Mouse (Mus musculus) CH12.LX (cell line): ENCODE data around the gene P2rx7. TPM values are rescaled to one million over a fixed set of nuclear protein-coding genes. Genes with fewer than 3 reads are reported as not detected.

ENCODE experiments used
- DNase-seq: peaks from one replicate; pipeline ENCODE4 v3.0.0-alpha.2; 2013; ENCODE audit errors: extremely low read depth
- H3K27ac ChIP-seq: 2 replicates; pipeline ENCODE4 v1.5.1; 2012; ENCODE audit warnings: low read depth, mild to moderate bottlenecking, control low read depth, moderate library complexity; ENCODE audit not compliant: insufficient read depth
- H3K27me3 ChIP-seq: replicated peaks from 2 replicates; pipeline ENCODE3; 2012; ENCODE audit warnings: inconsistent platforms
- H3K36me3 ChIP-seq, 2 experiments: replicated peaks in 1 of 2; 2 replicates each; pipeline versions ENCODE3 to v1.6.1; 2012; ENCODE audit warnings: inconsistent platforms in 1 of 2, low read length in 1 of 2, mild to moderate bottlenecking in 1 of 2, mixed read lengths in 1 of 2, moderate library complexity in 1 of 2; ENCODE audit not compliant: control insufficient read depth in 1 of 2, insufficient read depth in 1 of 2
- H3K4me1 ChIP-seq, 2 experiments: 2 replicates each; pipeline ENCODE4 v1.6.1; 2012; ENCODE audit warnings: inconsistent platforms in 1 of 2, moderate library complexity in 1 of 2; ENCODE audit not compliant: insufficient read depth in 2 of 2, control insufficient read depth in 1 of 2
- H3K4me2 ChIP-seq: 2 replicates; pipeline ENCODE4 v1.6.1; 2012; ENCODE audit warnings: low read depth, mild to moderate bottlenecking, control low read depth; ENCODE audit not compliant: poor library complexity, insufficient read depth, severe bottlenecking
- H3K4me3 ChIP-seq, 3 experiments: fragments of 150-350 bp in 1 of 3; sonication (generic) in 1 of 3; replicated peaks in 1 of 3; 2 replicates each; pipeline versions ENCODE3 to v1.5.1; 2011 to 2012; ENCODE audit warnings: low read depth in 2 of 3, low read length in 2 of 3, mild to moderate bottlenecking in 2 of 3, moderate library complexity in 2 of 3, control low read depth in 1 of 3, improper control_type of control experiment in 1 of 3, inconsistent platforms in 1 of 3, mixed read lengths in 1 of 3; ENCODE audit not compliant: poor library complexity in 1 of 3
- H3K79me2 ChIP-seq: replicated peaks from 2 replicates; pipeline ENCODE4 v1.6.1; 2012; ENCODE audit warnings: mild to moderate bottlenecking, moderate library complexity; ENCODE audit not compliant: control insufficient read depth, poor library complexity, insufficient read depth, severe bottlenecking; ENCODE audit errors: extremely low read depth
- H3K9ac ChIP-seq: 2 replicates; pipeline ENCODE4 v1.6.1; 2012; ENCODE audit warnings: low read depth, mild to moderate bottlenecking, control low read depth, moderate library complexity; ENCODE audit not compliant: insufficient read depth
- H3K9me3 ChIP-seq: replicated peaks from 2 replicates; pipeline ENCODE3; 2012; ENCODE audit warnings: low read length, inconsistent platforms, mixed read lengths
- EP300 ChIP-seq: IDR thresholded peaks from 2 replicates; pipeline ENCODE4 v1.6.1; 2011; ENCODE audit warnings: low read length, improper control_type of control experiment
- MAZ ChIP-seq: IDR thresholded peaks from 2 replicates; pipeline ENCODE4 v1.6.1; 2012; ENCODE audit warnings: low read depth, mild to moderate bottlenecking, inconsistent platforms, low read length, improper control_type of control experiment, moderate library complexity
- TBP ChIP-seq: conservative IDR thresholded peaks from 2 replicates; pipeline ENCODE4 v1.6.1; 2011; ENCODE audit warnings: low read depth, low read length, improper control_type of control experiment
- USF1 ChIP-seq: IDR thresholded peaks from 2 replicates; pipeline ENCODE4 v1.6.1; 2014; ENCODE audit warnings: low read depth, mild to moderate bottlenecking, inconsistent platforms, low read length, improper control_type of control experiment
- dilution Hi-C: fragments of 300-500 bp; cut with MboI; formaldehyde crosslinking; loops from 2 replicates; pipeline ENCODE4 v1.14.3; 2020; ENCODE audit warnings: low sequenced_read_pairs; ENCODE audit not compliant: extremely low pct_unique_long_range_greater_than_20kb, extremely low pct_ligation_motif_present
- in situ Hi-C: fragments of 300-500 bp; cut with MboI; formaldehyde crosslinking; loops from 3 replicates; pipeline ENCODE4 v1.14.3; 2019; ENCODE audit warnings: low sequenced_read_pairs, low pct_ligation_motif_present, low pct_unique_long_range_greater_than_20kb, mixed read lengths
- polyA plus RNA-seq: library from polyadenylated mRNA; unstranded; fragments of >175 nt; gene quantifications from 2 replicates; pipeline ENCODE4 v1.2.1, GENCODE M21; 2012; ENCODE audit warnings: low read depth; ENCODE audit not compliant: insufficient read length
- total RNA-seq, 2 experiments: library from RNA; depleted of rRNA; stranded (reverse); fragments of 300-350 nt in 1 of 2; fragments of >200 nt in 1 of 2; gene quantifications; 2 replicates each; pipeline ENCODE4 v1.2.3; 2012 to 2014

P2rx7 gene
- total and polyA plus RNA-seq, 3 experiments = 0.59 to 1.5 (median 1.5) TPM

DNA sequence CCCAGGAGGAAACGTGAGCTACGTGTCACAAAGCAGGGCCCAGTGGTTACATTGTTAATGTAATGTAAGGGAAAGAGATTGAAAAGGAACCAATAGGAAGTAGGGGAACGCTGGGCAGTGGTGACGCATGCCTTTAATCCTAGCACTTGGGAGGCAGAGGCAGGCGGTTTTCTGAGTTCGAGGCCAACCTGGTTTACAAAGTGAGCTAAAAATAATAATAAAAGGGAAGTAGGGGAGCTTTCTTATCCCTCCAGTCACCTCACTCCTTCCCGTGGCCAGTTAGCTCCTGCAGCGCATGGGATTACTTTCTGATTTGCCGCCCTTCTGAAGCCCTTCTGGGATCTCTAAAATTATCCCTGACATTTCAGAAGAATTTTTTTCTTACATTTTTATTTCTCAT lies 19.9 kb upstream of the P2rx7 start:
- H3K27ac ChIP-seq = no peak overlapping the region
- no peaks in the 10 kb centered on the region for H3K27me3 ChIP-seq
- H3K36me3 ChIP-seq = no peaks in the 10 kb centered on the region
- no peak overlapping the region for H3K4me3 ChIP-seq
- H3K4me2 ChIP-seq = no peak overlapping the region
- H3K9me3 ChIP-seq = no peaks in the 10 kb centered on the region
- H3K79me2 ChIP-seq = no peaks in the 10 kb centered on the region
- H3K4me1 ChIP-seq = peaks cover 2 to 3% of the 10 kb centered on the region in 2 experiments; a peak in 1 of 4 replicates
- DNase-seq = no peak
- in situ Hi-C loops = loop anchor here (25.0 kb wide), 1 partner anchor 112 kb away; the partner anchor contains the start of gene Atp2a2
- no peak overlapping the region for H3K9ac ChIP-seq
- no peak for TF ChIP-seq TBP
- dilution Hi-C loops = no loop called here

DNA sequence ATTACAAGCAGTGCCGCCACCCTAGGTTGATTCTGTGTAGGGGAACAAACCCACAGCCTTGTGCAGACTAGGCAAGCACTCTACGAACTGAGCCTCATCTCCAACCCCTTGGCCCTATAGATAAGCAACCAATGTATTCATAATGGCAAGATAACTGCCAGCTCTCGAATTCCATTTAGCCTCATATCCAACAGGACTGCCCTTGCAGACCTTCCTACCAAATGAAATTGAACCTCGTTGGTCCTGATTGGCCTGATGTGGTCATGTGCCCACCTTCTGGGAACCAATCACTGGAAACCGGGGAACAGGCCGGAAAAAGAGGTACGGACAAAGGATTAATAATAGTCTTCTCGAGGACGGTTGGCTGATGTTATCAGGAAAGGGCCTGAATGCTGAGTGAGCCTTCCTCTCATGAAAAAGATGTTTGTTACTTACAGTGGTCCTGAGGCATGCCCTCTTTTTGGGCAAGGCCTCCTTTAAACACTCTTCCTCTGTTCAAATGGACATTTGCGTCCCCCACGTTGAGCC lies 18.7 kb upstream of the P2rx7 start:
- TF ChIP-seq MAZ (no peak), USF1 (peak; percentile 19; the same call in 1 of the 2 replicates)
- TF ChIP-seq, all 38 proteins: peak for 1
- Histone ChIP-seq H3K4me3 (no peak overlapping the region), H3K27ac (no peak overlapping the region), H3K9me3 (no peaks in the 10 kb centered on the region), H3K9ac (no peak overlapping the region), H3K4me1 (peaks cover 2 to 3% of the 10 kb centered on the region in 2 experiments; a peak in 1 of 4 replicates), H3K36me3 (no peaks in the 10 kb centered on the region), H3K79me2 (no peaks in the 10 kb centered on the region), H3K4me2 (no peak overlapping the region), H3K27me3 (no peaks in the 10 kb centered on the region)
- no peak for DNase-seq
- dilution Hi-C loops (no loop called here), in situ Hi-C loops (loop anchor here (25.0 kb wide), 2 partner anchors 113 to 488 kb away; partner anchors contain the start of genes Atp2a2 and Ccdc63)

DNA sequence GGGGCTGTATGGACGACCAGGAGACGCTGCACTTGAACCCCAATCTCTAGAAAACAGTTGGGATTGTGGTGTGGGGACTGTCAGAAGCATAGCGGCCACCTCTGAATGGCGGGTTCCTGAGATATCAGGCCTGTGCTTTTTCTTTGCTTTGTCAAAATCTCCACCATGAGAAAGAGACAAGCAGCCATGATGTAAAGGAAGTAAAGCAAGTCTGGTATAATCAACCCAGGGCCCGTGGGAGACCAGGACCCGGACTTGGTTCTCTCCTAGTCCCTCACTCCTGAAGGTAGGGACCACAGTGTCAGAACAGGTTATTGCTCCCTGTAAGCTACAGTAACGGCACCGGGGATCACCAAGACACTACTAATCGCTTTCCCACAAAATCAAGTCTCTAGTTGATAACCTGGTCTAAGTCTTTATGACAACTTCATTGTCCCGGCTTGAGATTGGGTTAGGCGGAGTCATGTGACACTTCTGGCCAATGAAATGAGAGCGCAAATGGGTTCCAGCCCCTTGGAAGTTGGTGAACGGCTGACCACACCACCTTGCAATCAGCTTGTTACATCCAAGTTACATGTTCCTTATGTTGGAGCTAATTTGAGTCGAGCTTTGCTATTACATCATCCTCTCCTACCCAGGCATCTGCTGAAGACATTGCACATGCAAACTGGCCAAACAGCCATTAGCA lies 18.0 kb upstream of the P2rx7 start:
- Histone ChIP-seq H3K36me3 (no peaks in the 10 kb centered on the region), H3K4me1 (peaks cover 2 to 6% of the 10 kb centered on the region in 2 experiments; a peak in 1 of 4 replicates), H3K27me3 (no peaks in the 10 kb centered on the region), H3K79me2 (no peaks in the 10 kb centered on the region), H3K27ac (no peak overlapping the region), H3K4me3 (no peak overlapping the region), H3K9me3 (no peaks in the 10 kb centered on the region), H3K9ac (no peak overlapping the region), H3K4me2 (no peak overlapping the region)
- TF ChIP-seq EP300 (no peak), USF1 (peak; percentile 25)
- no peak for DNase-seq
- dilution Hi-C loops = no loop called here
- in situ Hi-C loops = loop anchor here (25.0 kb wide), 1 partner anchor 488 kb away; the partner anchor contains the start of gene Ccdc63
